Mouse (Mus musculus) thymus, adult 18-20 months (tissue): ENCODE measurements around the gene Rtca.

Experiments
- DNase-seq, 2 experiments: peaks; one replicate each; pipeline ENCODE4 v3.0.0; 2022; ENCODE audit warnings: mixed read lengths in 2 of 2

Gene Rtca

DNA sequence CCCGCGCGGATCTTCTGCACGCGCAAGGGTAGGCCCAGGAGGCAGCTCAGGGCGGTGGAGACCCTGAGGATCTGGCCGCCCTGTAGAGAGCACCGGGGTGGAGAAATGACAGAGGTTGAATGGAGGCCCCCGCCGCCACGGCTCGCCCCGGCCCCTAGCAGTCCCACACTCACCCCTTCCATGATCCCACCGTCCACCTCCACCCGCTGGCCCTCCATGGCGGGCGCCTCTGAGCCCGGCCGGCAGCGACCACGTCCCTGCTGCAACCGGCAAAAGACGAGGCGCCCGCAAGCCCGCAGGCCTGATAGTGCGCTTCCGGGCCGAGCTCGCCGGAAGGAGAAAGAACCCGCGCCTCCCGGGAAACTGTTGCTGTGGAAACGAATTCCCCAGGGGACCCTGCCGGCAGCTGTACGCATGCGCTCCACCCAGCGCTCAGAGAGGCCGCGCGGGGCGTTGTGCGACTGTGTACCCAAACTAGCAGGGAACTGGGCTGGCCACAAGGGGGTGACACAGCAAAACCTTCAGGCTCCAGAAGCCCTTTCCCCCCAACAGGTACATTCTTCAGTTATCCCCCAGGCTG, at the start of gene Rtca:
Gene Rtca (minus strand): TSS at position 437 of the 580 bp plus-strand sequence.
- DNase-seq: peak; percentile 94 to 95

DNA sequence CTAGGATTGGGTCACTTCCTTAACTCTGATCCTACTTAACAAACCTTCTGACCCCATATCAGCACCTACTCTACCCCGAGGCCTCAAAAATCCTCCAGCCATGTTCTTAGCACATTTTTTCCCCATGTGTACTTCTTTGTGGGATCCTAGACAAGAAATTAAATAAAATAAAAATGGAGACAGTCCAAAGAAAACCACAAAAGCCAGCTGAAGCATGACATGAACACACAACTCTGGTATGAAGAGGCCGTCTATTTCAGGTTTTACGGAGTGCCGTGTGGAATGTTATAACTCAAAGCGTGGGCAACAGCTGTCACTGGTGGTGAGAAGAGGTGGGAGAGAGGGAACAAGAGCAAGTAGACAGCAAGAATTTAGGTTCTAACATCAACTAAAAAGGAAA, 43.4 kb upstream of the Rtca start:
- no peak for DNase-seq

DNA sequence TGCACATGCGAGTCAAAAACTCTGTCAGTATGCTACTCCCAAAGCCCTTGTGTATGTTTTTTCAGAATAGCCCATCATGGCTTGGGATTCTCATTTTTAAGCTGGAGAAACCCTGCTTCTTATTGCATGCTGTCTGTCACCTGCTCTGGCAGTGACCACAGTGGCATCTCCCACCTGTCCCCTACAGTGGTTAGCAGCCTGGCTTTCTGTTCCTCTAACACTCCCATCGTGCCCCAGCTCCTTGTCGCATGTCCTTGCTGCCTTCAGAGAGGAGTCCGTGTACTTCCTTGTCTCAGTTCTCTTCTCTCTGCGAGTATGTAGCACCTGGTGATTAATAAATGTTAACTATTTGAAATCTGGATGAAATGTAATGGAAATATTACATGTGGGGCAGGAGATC, 39.4 kb upstream of the Rtca start:
- DNase-seq: no peak

DNA sequence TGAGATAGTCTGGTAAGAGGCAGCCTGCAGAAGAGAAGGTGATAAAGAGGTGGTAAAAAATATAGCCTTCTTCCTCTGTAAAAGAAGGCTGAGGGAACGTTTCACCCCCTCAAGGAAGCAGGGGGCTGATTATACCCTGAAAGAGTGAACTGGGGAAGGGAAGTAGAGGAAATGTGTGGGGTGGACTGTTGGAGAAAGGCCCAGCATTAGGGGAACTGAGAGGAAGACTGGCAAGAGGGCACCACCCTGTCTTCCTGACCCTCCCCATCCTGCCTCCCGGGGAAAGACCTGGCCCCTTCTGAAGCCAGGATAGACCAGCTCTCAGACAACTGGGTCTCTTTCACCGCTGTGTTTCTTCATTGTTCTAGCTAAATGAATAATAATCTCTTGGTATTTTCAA, 34.5 kb upstream of the Rtca start:
- no peak for DNase-seq

DNA sequence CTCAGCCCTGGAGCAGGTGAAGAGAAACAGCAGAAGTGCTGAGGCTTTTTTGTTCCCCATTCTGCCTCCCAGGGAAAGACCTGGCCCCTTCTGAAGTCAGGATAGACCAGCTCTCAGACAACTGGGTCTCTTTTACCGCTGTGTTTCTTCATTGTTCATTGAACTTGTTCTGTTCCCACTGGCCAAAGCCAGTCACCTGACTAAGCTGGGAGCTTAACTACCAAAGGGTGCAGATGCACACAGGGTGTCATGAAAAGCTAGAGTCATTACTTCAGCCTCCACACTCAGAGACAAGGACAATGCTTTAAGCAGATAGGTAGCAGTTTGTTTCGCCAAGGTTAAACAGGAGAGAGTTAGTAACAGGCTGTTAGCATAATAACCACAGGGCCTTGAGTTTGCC, 34.1 kb upstream of the Rtca start:
- no peak for DNase-seq

DNA sequence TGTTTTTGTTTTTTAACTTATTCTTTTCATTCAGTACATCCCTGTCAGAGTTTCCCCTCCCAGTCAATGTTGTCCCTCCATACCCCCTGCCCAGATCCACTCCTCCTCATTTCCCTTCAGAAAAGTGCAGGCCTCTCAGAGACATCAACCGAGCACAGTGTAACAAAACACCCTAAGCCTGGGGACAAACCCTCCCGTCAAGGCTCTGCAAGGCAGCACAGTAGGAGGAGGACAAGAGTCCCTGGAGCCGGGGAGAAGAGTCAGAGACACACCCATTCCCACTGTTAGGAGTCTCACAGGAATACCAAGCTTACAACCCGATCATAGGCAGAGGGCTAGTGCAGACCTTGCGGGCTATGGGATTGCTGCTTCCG, 29.2 kb upstream of the Rtca start:
- DNase-seq: no peak

DNA sequence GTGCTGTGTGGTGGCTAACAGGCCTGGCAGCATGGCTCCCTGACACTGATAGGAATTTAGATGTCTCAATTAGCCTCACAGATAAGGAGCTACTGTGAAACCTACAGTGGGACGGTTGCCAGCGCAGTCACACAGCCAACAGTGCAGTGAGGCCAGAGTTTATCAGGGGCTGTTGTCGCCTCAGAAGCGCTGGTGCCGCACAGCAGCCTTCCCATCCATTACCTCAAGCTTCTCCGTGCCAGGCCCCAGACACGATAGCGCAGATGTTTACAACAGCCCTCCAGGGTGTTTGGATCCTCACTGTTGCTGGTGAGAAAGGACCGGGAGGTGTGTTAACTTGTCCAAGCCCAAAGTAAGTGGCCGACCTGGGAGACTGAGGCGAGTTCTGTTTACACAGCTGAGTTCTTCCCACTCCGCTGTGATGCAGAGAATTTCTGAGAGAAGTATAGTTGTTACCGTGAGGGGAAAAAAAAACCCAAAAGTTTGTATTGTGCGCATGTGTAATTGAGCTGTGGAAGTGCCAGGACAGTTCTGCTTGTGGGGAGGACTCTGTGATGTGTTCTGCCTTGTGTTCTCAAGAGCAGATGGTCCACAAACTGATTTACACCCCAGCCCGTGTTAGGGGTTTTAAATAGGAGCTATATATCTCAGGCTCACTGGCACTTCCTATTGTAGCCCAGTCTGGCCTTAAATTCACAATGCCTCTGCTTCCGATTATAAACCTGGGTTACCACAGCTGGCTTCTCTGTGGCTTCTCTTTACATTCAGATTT, 28.6 kb upstream of the Rtca start:
- DNase-seq: no peak

DNA sequence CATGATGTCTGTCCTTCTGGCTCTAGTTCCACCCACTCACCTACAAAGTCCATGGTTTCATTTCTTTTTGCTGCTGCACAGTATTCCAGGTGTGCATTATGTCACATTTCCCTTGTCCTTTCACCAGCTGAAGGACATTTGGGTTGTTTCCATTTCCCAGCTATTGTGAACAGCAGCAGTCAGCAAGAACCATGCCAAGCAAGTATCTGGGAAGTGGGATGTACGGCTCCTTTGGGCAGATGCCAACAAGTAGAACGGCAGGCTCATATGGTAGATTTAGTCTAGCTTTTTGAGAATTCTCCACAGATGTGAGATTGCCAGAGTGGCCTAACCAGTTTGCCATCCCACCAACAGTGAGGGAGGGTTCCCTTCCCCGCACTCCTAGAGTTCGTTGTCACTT, 22.8 kb upstream of the Rtca start:
- no peak for DNase-seq

DNA sequence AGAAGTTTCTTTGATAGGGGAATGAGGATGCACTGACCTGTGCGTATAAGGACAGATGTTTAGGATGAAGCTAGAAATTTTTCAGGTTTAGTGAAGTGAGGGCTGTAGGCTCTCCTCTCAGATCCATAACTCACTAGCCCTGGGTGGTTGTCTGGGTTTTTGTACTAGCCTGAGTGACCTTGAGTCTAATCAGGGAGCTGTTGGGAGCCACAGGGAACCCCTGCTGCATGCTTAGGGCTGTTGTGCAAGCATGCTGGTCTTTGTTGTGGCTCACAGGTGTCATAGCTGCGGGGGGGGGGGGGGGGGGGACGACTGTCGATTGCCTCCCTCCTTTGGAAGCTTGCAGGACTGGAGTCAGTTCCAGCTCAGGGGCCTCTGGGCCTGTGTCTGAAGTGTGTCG, 21.7 kb upstream of the Rtca start:
- DNase-seq: no peak

DNA sequence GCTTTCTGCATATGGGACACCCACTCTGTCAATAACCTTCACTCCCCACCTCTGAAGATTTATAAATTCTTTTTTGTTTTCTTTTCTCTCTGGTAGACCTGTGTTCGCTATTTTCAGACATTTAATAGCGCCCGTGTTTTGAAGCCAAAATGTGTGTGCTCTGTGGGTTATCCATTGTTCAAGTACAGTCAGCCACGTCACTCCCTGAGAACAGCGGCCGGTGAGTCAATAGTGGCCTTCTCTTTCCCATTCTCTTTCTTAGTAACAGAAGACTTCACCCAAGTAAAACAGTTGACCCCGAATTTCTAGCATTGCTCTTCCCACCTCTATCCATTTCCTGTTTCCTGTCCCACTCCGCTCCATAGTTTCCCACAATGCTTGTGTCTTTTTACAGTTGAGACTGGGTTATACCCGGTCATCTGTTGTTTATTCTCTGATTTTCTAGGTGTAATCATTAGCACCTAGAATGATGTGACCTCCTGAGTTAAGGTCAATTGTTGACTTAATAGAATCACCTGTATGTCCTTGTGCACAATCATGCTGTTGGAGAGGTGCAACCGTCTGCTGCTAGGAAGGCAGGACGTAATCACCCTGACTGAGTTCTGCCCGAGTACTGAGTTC, 12.2 kb upstream of the Rtca start:
- DNase-seq: no peak

DNA sequence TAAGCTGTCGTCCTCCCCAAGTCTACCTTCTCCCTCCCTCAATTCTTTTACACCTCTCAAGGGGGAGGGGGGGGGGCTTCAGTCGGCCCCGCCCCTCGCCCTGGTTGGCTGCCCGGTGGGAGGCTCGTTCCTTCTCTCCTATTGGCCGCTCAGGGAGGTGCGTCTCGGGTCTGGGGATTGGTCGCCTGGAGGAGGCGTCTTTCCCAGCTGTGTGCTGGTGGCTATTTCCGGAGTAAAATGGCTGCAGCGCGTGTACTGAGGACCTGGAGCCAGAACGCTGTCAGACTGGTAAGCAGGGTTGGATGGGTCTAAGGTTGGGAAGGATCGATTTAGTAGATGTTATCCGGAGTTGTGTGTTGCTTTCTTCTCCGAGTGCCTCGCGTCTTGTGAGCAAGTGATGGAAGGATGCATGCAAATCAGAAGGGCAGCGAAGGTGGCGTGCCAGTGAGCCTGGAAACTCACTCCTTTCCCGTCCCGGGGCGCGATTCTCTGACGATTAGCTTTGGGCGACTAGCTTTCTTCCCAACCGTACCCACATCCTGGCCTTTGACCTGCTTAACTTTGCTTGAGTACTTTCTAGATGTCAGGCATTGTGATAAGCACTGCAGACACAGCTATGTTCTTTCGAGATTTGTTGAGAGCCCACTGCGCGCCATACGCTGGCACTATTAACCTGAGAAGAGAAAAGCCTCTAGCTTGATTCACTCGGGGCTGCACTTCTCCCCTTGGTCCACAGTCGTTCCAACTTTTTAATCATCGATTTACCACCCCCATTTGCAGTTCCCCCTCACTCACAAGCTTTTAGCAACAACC, 5.1 kb upstream of the Rtca start, which contains the start of gene Dbt:
Gene Dbt (plus strand): TSS at position 167 of the 813 bp plus-strand sequence.
- peak; percentile 77 to 80 for DNase-seq

DNA sequence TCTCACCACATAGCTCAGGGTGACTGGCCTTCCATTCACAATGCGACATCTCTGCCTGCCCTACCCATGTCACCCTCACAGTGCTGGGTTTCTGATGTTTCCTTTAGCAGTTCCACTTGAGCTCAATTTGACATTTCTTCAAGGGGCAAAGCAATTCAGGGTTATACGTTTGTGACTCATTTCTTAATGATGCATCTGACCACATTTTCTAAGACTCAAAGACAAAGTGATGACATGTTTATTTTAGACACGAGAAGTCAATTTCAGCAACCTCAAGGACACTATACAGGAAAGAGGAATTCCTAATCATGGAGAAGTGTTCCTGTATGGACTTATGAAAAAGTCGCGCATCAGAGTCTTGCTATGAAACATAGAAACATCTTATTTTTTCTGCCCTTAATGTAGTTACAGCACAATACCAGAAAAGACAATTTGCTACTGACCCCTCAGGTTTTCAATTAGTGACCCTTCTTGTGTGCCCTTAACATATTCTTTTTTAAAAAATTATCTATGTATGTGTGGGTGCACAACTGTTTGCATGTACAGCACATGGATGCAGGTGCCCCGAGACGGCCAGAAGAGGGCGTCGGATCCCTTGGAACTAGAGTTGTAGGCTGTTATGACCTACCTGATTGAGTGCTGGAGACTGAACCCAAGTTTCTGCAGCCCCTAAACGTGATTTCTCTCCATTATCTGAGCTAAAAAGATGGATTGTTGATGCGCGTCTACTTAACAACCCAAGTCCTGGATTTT, 4.3 kb upstream of the Rtca start:
- DNase-seq: peak; percentile 27 to 35

DNA sequence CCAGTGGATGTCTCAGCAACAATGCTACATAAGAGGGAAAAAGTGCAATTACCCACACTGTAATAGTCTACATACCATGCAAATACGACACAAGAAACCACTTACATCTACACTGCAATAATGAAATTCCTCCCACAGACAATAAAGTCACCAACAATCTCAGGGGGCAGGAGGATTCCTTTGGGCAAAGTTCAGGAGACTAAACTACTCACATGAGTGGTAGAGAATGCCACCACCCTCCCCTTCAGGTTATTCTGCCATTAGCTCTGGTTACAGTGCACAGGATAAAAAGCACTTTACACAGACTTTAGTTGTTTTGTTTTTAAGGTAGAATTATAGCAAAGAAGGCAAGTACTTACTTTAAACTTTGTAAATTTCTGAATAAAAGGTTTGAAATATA, 12.3 kb downstream of the Rtca start:
- DNase-seq: no peak

DNA sequence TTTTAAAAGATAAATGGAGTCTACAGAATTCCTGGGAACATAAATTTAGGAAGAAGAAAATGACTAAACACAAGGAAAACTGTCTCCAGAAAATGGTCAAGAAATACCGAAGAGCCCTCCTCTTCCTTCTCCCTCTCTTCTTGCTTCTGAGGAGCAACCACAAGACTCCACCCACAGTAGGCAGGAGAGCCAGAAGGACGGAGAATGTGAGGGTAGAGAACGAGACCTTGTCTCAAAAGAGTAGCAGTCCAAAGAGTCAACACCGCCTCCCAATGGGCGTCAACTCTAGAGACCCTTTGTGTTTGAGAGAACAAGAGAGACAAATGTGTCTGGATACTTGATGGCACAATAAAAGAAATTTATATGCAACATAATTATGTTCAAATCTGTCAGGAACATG, 14.3 kb downstream of the Rtca start:
- DNase-seq: no peak

DNA sequence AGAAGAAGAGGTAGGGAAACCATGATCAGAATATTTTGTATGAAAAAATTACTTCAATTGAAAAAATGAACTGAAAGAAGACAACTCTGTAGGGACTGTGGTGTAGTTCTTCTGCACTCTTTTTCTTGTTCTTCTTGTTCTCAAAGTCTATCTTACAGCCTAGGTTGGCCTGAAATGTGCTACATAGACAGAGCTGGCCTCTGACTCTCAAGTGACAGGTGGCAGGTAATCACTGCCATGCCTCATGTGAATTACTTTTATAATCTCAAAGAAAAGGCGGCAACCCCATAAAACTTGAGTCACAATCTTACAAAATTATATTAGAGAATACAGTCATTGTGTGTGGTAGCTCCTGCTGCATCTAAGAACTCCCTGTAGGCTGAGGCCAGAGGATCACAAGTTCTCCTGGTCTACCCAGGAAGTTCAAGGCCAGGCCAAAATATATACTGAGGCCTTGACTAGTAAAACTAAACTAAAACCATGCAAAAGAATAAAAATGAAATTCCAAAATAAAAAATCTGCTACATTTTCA, 16.0 kb downstream of the Rtca start:
- DNase-seq: no peak

DNA sequence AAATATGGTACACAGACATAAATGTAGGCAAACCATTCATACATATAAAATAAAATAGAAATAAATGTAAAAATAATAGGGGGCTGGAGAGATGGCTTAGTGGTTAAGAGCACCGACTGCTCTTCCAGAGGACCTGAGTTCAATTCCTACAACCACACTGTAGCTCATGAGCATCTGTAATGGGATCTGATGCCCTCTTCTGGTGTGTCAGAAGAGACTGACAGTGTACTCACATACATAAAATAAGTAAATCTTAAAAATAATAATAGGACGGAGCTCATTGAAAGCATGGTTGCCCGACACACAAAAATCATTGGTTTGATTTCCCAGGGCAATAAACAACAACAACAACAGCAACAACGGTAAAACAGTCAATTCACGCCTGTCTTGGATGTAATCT, 17.1 kb downstream of the Rtca start:
- no peak for DNase-seq

DNA sequence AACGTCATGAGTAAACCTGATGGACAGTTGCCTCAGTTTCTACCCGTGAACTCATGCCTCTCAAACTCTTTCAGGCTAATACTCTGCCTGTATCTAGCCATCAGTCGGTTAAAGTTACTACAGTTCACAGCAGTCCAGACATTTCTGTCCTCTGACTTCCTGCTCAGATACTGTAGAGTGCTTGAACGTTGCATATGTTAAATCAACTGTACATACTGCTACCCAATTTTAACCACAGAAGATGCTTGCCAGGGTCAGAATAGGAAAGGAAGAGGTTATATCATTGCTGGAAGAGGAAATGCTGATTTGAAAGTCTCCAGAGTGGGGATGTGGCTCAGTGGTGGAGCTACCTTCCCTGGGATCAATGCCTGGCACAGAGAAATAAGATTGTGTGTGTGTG, 24.7 kb downstream of the Rtca start:
- no peak for DNase-seq

DNA sequence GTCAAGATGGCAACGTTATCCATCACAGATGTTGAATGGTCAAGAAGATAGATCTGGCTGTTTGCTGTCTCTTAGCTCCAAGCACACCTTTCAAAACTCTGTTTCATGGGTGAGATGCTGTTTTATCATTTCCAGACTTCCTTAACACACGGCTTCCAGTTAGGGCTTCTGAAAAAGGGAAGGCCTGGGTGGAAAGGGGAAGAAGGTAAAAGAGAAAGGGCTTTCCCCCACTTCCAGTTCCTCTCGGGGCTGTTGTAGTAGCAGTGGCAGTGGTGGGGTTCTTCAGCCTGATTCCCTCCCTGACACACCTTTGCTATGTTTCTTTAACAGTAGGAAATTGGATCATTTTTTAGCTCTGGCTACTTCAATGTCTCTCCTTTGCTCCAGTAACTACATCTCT, 25.3 kb downstream of the Rtca start:
- no peak for DNase-seq

DNA sequence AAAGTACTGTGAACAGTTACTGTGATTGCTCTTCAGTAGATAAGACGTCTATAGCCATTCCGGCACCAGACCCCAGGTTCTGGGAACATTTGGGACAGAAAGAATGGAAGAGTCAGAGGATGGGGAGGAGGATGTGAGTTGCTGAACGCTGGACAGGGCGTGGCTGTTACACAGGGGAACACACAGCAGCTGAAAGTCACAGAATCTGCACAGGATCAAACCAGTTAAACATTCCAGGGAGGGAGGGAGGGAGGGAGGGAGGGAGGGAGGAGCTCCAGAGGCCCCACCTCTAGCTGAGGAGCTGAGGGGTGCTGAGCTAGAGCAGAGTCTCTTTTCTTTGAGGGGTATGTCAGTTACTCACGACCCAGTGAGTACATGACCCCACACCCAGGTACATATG, 27.1 kb downstream of the Rtca start:
- DNase-seq: no peak

DNA sequence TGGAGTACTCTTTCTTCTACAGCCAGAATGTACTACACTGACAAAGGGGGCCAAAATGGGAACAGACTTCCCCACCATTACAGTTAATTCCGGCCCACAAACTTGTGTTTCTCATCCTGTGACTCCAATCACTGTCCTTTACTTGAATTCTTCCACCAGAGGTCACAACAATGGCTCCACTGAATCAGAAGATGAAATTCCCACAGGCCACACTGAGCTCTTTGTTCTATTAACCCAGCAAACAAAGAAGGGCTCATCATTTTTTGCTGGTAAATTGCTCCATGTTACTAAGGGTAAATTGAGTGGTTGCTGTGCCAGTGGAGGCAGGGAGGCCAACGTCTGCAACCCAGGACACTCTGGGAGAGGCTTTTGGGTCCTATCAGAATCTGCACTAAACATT, 27.9 kb downstream of the Rtca start:
- DNase-seq: no peak

DNA sequence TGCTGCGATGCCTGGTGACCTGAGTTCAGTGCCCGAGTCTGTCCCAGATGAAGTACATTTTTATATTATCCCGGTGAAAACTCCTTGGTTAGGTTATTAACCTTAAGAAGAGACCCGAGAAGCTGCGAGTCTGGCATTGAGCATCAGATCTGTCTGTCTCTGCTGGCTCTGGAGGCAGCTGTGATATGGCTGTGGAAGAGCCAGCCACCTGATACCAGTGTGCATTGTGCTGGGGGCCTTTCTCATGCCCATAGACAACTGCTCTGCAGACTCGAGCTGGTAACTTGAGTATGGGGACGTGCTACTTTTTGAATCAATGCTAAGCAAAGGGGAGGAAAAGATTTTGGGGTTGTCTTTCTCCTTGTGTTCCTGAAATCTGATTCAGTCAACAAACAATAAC, 30.7 kb downstream of the Rtca start:
- DNase-seq: no peak

DNA sequence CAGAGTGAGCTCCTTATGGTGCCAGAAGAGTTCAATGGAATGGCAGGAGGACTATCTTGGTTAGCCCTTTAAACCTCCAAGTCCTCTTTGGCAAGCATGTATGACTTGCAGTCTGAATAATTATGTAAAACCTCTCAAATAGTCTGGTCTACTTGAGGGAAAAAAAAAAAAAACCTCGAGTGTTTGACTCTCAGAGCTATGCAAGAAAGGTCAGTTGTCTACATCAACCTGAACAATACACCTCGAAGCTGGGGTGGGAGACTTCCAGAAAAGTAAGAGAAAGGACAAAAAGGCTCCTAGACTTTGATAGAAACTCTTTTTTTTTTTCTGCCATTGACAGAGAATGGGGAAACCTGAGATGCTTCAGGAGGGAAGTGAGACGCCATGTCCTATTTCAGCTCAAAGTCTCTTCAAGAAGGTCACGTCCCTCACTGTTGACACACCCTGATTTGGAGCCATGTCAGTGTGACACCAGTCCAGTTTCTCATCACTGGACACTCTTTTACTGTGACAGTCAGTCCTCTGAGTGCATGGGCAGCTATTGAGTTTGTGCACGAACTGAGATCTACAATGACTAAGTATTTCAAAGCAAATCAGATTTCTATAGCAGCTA, 31.2 kb downstream of the Rtca start:
- no peak for DNase-seq
